28 mouse cellular contexts compared by ENCODE assay signal in the genomic region with DNA sequence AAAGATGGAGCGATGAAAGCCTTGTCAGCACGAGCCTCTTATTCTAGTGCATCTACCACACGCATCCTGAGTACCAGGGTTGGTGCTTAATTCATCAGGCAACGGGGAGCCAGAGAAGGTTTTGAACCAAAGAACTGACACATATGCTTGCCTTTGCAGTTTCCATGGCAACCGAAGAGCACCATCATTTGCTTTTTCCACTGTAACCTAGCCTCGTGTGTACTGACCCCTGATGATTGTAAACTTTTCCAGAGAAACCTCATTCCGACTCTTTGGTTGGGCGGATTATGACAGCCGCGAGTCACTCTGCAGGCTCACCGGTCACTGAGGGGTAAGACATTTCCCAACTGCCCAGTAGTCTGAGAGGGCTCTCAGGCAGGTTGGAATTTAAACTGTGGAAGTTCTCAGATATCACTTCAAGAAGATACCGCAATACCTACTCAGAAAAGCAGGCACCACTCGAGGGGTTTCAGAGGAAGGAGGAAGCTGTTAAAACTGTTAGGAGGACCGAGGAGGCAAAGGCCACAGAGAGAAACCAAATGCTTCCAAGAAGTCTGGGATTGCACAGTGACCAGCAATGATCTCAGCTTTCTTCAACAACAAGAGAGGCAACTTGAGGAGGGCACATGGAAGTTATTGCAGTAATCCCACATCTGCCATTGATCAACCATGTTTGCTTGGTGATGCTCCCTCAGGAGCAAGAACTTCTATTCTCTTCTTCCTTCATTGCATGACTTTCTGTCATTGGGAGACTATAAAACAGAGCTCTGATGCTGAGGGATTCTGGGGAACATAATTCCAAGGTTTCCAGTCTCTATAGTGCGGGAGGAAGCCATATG.
DNase-seq lines count a peak whose midpoint lies in the region; ATAC-seq and TF ChIP-seq lines count a peak whose summit lies in the region.
"Had no signal": no experiment of that assay in that cellular context is flagged by ENCODE, and none has a peak within 500 bp of the region (broad histone marks: within the 10 kb centered on the region; RNA-seq: fewer than 3 reads in every experiment).

No protein-coding gene starts in this region.

- TF ChIP-seq CTCF in kidney, adult 2 months (conservative IDR thresholded peaks at IDR 0.05; ENCODE audit: insufficient read depth, insufficient read length, low read depth, low read length), result no peak
- no peak for TF ChIP-seq CTCF in brain, embryonic 14.5 days (IDR thresholded peaks at IDR 0.05; ENCODE audit: borderline replicate concordance, extremely low read depth, insufficient read depth, insufficient read length)
- TF ChIP-seq CTCF in forebrain, postnatal 0 days (IDR thresholded peaks at IDR 0.05; ENCODE audit: low read depth), result no peak

- no peak overlapping the region for H3K27ac ChIP-seq in kidney, embryonic 14.5 days (ENCODE audit: low read depth, low read length)
- no peak overlapping the region for H3K27ac ChIP-seq in kidney, adult 2 months (ENCODE audit: insufficient read depth, low read depth, low read length)
- H3K27ac ChIP-seq in midbrain, embryonic 11.5 days (ENCODE audit: low read depth, low read length), result no peak overlapping the region
- no peak overlapping the region for H3K27ac ChIP-seq in midbrain, embryonic 10.5 days (replicated peaks)
- H3K27ac ChIP-seq in forebrain, postnatal 0 days (ENCODE audit: low read depth, low read length), result no peak overlapping the region
- H3K27ac ChIP-seq: embryonic facial prominence, embryonic 13.5 days; hindbrain, embryonic 10.5 days; hindbrain, embryonic 15.5 days; left cerebral cortex, adult 2 months; limb, embryonic 15.5 days; liver, embryonic 14.5 days; stomach, postnatal 0 days had no signal

- no peak for TF ChIP-seq POLR2A in kidney, adult 2 months (IDR thresholded peaks at IDR 0.05; ENCODE audit: low read depth, low read length)
- TF ChIP-seq POLR2A in brain, embryonic 14.5 days (IDR thresholded peaks at IDR 0.05; ENCODE audit: borderline replicate concordance, extremely low read depth, insufficient read depth, insufficient read length, poor library complexity, severe bottlenecking), result no peak

- no peaks in the 10 kb centered on the region for H3K9me3 ChIP-seq in kidney, embryonic 14.5 days (ENCODE audit: control insufficient read depth, low read length)
- H3K9me3 ChIP-seq in midbrain, embryonic 11.5 days (ENCODE audit: control insufficient read depth, low read length), result no peaks in the 10 kb centered on the region
- no peaks in the 10 kb centered on the region for H3K9me3 ChIP-seq in midbrain, embryonic 10.5 days (replicated peaks)
- H3K9me3 ChIP-seq in forebrain, postnatal 0 days (ENCODE audit: low read length), result no peaks in the 10 kb centered on the region
- H3K9me3 ChIP-seq: embryonic facial prominence, embryonic 13.5 days; hindbrain, embryonic 10.5 days; hindbrain, embryonic 15.5 days; limb, embryonic 15.5 days had no signal

- H3K9ac ChIP-seq in kidney, embryonic 14.5 days (ENCODE audit: low read depth, low read length), result no peak overlapping the region
- H3K9ac ChIP-seq in midbrain, embryonic 11.5 days (ENCODE audit: low read length), result no peak overlapping the region
- no peak overlapping the region for H3K9ac ChIP-seq in forebrain, postnatal 0 days
- H3K9ac ChIP-seq: embryonic facial prominence, embryonic 13.5 days; hindbrain, embryonic 15.5 days; limb, embryonic 15.5 days; liver, embryonic 14.5 days; lung, embryonic 14.5 days had no signal

- H3K4me1 ChIP-seq in kidney, embryonic 14.5 days (ENCODE audit: control insufficient read depth, insufficient read depth, low read length), result peaks cover 4% of the 10 kb centered on the region; the same call in 1 of the 2 replicates
- H3K4me1 ChIP-seq in kidney, adult 2 months (ENCODE audit: control insufficient read depth, insufficient read depth, low read length), result no peaks in the 10 kb centered on the region
- peaks cover 12% of the 10 kb centered on the region for H3K4me1 ChIP-seq in midbrain, embryonic 11.5 days (ENCODE audit: control insufficient read depth, insufficient read depth, low read length)
- H3K4me1 ChIP-seq in midbrain, embryonic 10.5 days, result peaks cover 28% of the 10 kb centered on the region
- H3K4me1 ChIP-seq in forebrain, postnatal 0 days (ENCODE audit: insufficient read depth), result peaks cover 10% of the 10 kb centered on the region; the same call in 1 of the 2 replicates

- no peaks in the 10 kb centered on the region for H3K27me3 ChIP-seq in kidney, embryonic 14.5 days (ENCODE audit: control insufficient read depth, insufficient read depth, low read length)
- H3K27me3 ChIP-seq in kidney, adult 2 months (replicated peaks; ENCODE audit: control insufficient read depth, insufficient read depth, low read length), result no peaks in the 10 kb centered on the region
- H3K27me3 ChIP-seq in midbrain, embryonic 11.5 days (ENCODE audit: control insufficient read depth, insufficient read depth, low read length), result no peaks in the 10 kb centered on the region
- H3K27me3 ChIP-seq in midbrain, embryonic 10.5 days (ENCODE audit: low read depth, poor library complexity, severe bottlenecking), result no peaks in the 10 kb centered on the region
- H3K27me3 ChIP-seq in forebrain, postnatal 0 days (ENCODE audit: insufficient read depth, low read length), result no peaks in the 10 kb centered on the region
- H3K27me3 ChIP-seq: embryonic facial prominence, embryonic 13.5 days; hindbrain, embryonic 15.5 days; limb, embryonic 15.5 days had no signal

- no peaks in the 10 kb centered on the region for H3K36me3 ChIP-seq in kidney, embryonic 14.5 days (ENCODE audit: control insufficient read depth, insufficient read depth, low read length)
- no peaks in the 10 kb centered on the region for H3K36me3 ChIP-seq in kidney, adult 2 months (ENCODE audit: control insufficient read depth, insufficient read depth, low read length)
- no peaks in the 10 kb centered on the region for H3K36me3 ChIP-seq in midbrain, embryonic 11.5 days (ENCODE audit: control insufficient read depth, insufficient read depth, low read length)
- no peaks in the 10 kb centered on the region for H3K36me3 ChIP-seq in midbrain, embryonic 10.5 days
- no peaks in the 10 kb centered on the region for H3K36me3 ChIP-seq in forebrain, postnatal 0 days (ENCODE audit: insufficient read depth)
- H3K36me3 ChIP-seq: embryonic facial prominence, embryonic 13.5 days; hindbrain, embryonic 10.5 days; hindbrain, embryonic 15.5 days; limb, embryonic 15.5 days had no signal

- ATAC-seq in kidney, embryonic 14.5 days (ENCODE audit: low FRiP score, low TSS enrichment), result peak; percentile 69
- no peak for ATAC-seq in midbrain, embryonic 11.5 days (ENCODE audit: low FRiP score)
- ATAC-seq in forebrain, postnatal 0 days, result no peak
- ATAC-seq in monocyte, adult 5-6 weeks (replicated peaks; ENCODE audit: insufficient number of reproducible peaks, low FRiP score, low TSS enrichment, poor library complexity, severe bottlenecking), result no peak
- ATAC-seq: forebrain, embryonic 16.5 days; inflammation-experienced regulatory T-cells, adult 6 months had no signal

- H3K4me2 ChIP-seq in kidney, embryonic 14.5 days (replicated peaks; ENCODE audit: low read depth, low read length), result no peak overlapping the region
- H3K4me2 ChIP-seq in midbrain, embryonic 11.5 days, result no peak overlapping the region
- no peak overlapping the region for H3K4me2 ChIP-seq in forebrain, postnatal 0 days (ENCODE audit: low read depth)
- H3K4me2 ChIP-seq: embryonic facial prominence, embryonic 13.5 days; hindbrain, embryonic 15.5 days; limb, embryonic 15.5 days; lung, embryonic 14.5 days had no signal

- WGBS in kidney, embryonic 14.5 days, result 53% methylated on average over 15 of the region's 15 CpGs
- whole genome bisulfite sequencing in kidney, adult 2 months, result 57% methylated on average over 15 of the region's 15 CpGs
- whole genome bisulfite sequencing in midbrain, embryonic 11.5 days, result 79% methylated on average over 15 of the region's 15 CpGs
- 78% methylated on average over 15 of the region's 15 CpGs for WGBS in midbrain, embryonic 10.5 days
- 73% methylated on average over 15 of the region's 15 CpGs for WGBS in forebrain, postnatal 0 days

- no peak for DNase-seq in kidney, adult 2 months
- peak; percentile 37 for DNase-seq in midbrain, embryonic 11.5 days (ENCODE audit: low spot score, missing footprints)
- DNase-seq in midbrain, embryonic 10.5 days (ENCODE audit: low spot score), result no peak
- peak; percentile 49 for DNase-seq in brain, embryonic 14.5 days (ENCODE audit: low read depth)
- no peak for DNase-seq in forebrain, postnatal 0 days
- DNase-seq: adrenal gland, postnatal 25 days; cerebellum, adult 18-20 months; cerebellum, postnatal 14 days; heart, postnatal 14 days; kidney, adult 11 months; kidney, postnatal 25 days; lung, embryonic 14.5 days; lung, postnatal 14 days; spleen, adult 18-20 months; thymus, adult 18-20 months; thymus, postnatal 36 days had no signal

- no peak overlapping the region for H3K4me3 ChIP-seq in kidney, embryonic 14.5 days (ENCODE audit: low read length)
- no peak overlapping the region for H3K4me3 ChIP-seq in kidney, adult 2 months (ENCODE audit: insufficient read depth, low read depth, low read length)
- no peak overlapping the region for H3K4me3 ChIP-seq in midbrain, embryonic 11.5 days (ENCODE audit: low read depth, low read length)
- H3K4me3 ChIP-seq in midbrain, embryonic 10.5 days, result no peak overlapping the region
- H3K4me3 ChIP-seq in forebrain, postnatal 0 days (ENCODE audit: low read depth, low read length), result no peak overlapping the region
- H3K4me3 ChIP-seq: embryonic facial prominence, embryonic 13.5 days; erythroblast, embryonic 14.5 days; hindbrain, embryonic 10.5 days; hindbrain, embryonic 15.5 days; left cerebral cortex, adult 2 months; limb, embryonic 15.5 days had no signal

Comparison
In these comparisons a context has a peak if more than half of its experiments do, and no peak if none do; other contexts are left out.
1. DNase-seq: peak in midbrain, embryonic 11.5 days (single experiment) and brain, embryonic 14.5 days (single experiment); none in kidney, adult 2 months (single experiment), midbrain, embryonic 10.5 days (single experiment) and forebrain, postnatal 0 days (single experiment).